Mouse (Mus musculus) heart, postnatal 4 days (tissue): ENCODE data around the gene Smarcc2. TPM values are rescaled to one million over a fixed set of nuclear protein-coding genes. Genes with fewer than 3 reads are reported as not detected.
A peak's percentile ranks its signal among the peaks of the same experiment; 100 is the strongest.
"Not testable (repeated sequence)": the region's sequence is repeated elsewhere in the genome, so short reads cannot be mapped to it uniquely, and the experiment has no call there.

Experiments
- DNase-seq: peaks from one replicate; pipeline ENCODE4 v3.0.0; 2021
- total RNA-seq, 2 experiments: library from RNA; stranded (reverse); gene quantifications; 2 replicates each; pipeline ENCODE4 v1.2.3; 2021

Smarcc2 gene
- total RNA-seq, 2 experiments from 2014 or later = 97.0 to 97.3 TPM

- peak; percentile 98 for DNase-seq
These were observed 34.9 kb downstream of the Smarcc2 start, which contains the start of gene Myl6 for GRCm38 (mm10) chr10:128493695-128494666. TSS of gene Myl6 (minus strand) at chr10:128494145.

DNA sequence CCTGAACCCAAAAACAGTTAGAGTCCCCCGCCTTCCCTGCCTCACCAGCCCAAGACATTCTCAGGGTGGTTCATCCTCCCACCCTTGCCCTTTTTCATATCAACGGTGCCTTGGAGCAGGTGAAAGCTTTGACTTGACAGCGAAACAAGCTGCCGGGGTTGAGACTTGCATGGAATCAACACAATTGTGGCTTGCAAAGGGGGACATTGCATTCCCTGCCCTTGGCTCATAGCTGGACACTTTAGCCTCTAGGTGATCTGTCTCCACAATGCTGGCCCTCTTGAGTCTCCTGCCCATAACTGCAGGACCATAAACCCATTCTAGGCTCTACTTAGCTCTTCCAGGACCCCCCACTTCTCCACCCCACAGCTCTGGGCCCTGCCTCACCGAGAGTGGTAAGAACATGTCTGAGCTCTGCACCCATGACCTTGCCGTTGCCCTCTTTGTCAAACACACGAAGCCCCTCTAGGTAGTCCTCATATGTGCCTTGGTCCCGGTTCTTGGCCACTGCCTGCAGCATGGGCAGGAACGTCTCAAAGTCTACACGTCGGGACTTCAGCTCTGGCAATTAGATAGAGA is 35.7 kb downstream of the Smarcc2 start:
- DNase-seq = no peak

DNA sequence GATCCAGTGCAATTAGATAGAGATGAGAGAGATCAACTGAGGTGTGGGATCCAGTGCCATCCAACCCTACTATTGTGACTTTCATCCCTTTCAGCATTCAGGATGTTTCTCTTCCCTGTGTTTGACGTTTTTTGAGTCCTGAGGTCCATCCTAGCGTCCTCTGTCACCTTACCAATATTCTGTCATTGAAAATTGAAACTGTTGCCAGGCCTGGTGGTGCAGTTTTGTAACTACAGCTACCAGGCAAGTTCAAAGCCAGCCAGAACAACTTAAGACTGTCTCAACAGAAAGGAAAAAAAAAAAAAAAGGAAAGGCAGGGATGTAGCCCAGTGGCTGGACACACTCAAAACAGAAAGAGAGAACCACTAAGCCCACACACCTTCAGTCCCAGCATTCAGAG is 36.2 kb downstream of the Smarcc2 start:
- DNase-seq = no peak

DNA sequence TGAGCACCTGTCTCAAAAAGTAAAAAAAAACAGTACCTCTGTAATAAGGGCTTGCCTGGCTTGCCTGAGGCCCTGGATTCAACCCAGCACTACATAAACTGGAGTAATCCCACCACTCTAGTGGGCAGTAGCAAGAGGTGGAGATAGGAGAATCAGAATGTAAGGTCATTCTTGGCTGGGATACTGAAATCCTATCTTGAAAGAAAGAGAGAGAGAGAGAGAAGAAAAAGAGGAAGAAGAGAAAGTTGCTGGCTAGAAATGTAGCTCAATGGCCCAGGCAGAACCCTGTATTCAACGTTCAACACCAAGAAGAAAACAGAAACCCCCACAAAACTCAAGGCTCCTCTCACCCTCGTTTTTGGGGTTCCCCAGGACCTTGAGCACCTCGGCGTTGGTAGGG is 36.9 kb downstream of the Smarcc2 start:
- DNase-seq = no peak

DNA sequence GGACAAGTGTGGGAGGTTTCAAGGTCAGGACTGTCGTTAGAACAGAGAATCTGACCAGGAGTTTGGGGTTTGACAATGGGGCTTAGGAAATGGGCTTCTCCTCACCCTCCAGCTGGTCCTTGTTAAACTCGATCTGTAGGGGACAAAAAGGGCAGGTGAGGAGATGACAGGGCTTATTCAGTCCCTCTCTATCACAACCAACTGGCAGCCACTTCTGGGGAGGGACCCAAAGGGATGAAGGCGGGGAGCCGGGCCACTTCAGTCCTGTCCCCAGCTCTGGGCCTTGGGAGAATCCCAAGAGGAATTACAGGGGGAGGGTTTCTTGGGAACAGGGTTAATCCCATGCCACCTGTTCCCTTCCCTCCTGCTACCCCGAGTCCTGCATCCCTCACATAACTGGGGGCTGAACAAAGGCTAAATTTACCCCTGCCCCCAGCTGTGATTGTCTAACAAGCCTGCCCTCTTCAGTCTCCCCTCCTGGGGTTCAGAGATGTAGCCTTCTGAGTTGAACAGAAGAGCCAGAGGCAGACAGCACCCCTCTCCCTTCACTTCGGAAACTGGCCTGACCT is 37.5 kb downstream of the Smarcc2 start:
- DNase-seq = no peak

DNA sequence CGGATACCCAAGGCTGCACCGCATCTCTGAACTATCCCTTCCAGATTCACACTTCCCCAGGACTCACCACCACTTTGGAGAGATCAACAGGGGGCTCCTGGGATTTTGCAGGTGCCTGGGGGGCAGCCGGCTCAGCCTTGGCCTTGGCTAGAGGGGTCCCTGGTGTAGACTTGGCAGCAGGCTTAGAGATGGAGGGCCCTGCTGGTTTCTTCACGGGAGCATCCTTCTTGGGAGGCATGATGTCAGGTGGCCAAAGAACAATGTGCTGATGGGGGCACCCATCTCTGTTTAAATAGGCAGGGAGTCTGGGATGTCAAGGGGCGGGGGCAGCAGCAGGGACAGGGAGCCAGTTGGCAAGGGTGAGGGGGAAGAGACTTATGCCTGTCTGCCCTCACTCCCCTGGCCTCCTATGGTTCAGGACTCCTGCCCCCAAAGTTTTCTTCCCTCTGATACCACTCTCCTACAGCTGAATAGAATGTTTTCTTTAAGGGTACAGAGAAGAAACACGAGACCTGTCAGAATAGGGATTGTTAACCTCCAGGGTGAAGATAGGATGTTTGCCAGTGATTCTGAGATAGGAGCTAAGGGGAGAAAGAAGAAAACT is 38.2 kb downstream of the Smarcc2 start:
- DNase-seq = no peak

DNA sequence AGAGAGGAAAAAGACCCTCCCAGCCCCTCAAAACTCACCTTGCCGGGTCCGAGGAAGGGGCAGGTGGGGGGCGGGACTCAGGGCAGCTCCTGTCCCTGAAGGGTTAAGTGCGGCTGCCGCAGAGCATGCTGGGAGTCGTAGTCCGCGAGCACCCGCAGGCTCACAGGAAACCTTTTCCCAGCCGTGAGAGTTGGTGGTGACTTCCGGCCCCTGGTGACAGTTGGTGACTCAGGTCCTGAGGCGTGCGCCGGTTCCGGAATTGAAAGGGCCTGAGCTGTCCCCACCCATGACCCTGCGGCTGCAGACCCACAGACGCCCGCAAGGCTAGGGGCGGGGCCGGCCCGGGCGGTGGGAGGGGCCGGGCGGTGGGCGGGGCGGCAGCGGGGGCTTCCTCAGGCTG is 39.5 kb downstream of the Smarcc2 start, which contains the start of gene Myl6b:
Gene Myl6b (minus strand): TSS at position 96 of the 400 bp plus-strand sequence.
- peak; percentile 96 for DNase-seq

DNA sequence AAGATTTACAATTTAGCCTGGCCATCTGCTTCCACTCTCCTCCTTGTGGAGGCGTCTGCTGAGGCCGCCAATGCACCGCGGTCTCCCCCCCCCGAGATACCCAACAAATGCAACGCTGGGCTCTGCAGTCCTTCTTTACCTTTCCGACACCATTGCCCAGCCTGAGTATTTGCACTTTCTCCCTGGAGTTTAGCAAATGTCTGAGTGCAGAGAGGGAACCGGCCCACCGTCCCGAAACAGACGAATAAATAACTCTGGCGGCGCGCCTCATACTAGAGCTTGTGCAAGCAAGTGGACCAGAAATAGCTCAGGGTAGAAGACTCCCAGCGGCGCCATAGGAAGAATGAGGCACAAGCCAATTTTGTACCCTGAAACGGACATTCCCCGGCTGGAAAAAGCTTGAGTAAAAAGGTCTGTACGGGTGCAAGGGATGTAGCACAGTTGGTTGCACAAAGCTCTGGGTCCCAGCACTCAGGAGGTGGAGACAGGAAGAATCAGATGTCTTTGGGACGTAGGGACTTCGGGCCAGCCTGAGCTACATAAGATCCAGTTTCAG is 40.1 kb downstream of the Smarcc2 start:
- peak; percentile 73 for DNase-seq

DNA sequence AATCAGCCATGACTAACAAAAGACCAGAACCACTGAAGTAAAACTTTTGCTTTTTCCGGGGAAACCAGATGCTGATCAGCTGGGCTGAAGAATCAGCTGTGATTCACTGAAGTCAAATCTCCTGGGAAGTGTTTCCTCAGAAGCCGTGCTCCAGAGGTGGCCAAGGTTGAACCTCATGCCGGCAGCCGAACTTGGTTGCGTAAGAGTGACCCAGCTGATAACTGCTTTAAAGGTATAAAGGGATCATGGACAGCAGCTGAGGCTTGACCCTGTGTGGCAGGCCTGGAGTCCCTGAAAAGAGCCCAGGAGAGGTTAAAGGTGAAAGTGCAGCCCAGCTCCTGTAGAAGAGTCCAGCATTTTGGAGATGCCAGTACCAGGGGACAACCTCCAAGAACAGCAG is 43.3 kb downstream of the Smarcc2 start:
- no peak for DNase-seq

DNA sequence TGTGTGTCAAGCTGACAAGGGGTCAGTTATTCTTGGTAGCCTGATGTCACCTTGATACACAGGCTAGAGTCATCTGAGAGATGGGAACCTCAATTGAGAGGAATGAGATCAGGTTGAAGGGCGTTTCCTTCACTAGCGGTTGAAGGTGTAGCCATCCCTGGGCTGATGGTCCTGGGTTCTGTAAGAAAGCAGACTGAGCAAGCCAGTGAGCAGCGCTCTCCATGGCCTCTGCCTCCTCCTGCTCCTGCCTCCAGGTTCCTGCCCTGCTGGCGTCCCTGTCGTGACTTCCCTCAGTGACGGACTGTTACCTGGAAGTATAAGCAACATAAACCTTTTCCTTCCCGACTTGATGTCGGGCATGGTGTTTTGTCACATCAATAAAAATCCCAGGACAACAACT is 44.5 kb downstream of the Smarcc2 start:
- DNase-seq = no peak

DNA sequence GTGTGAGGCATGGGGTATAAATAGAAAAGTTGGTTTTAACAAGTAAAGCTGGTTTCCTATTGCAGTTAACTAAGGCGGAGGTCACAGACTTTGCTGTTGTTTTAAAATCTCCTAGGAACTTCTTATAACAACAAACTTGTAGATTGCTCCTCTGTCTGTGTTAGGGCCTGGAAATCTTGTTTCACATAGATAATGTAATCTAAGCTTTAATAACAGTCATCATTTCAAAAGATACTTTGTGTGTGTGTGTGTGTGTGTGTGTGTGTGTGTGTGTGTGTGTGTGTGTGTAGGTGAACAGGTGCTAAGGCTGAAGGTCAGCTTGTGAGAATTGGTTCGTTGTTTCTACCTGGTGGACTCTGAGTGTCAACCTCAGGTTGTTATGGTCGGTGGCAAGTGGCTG is 45.0 kb downstream of the Smarcc2 start:
- no peak for DNase-seq

DNA sequence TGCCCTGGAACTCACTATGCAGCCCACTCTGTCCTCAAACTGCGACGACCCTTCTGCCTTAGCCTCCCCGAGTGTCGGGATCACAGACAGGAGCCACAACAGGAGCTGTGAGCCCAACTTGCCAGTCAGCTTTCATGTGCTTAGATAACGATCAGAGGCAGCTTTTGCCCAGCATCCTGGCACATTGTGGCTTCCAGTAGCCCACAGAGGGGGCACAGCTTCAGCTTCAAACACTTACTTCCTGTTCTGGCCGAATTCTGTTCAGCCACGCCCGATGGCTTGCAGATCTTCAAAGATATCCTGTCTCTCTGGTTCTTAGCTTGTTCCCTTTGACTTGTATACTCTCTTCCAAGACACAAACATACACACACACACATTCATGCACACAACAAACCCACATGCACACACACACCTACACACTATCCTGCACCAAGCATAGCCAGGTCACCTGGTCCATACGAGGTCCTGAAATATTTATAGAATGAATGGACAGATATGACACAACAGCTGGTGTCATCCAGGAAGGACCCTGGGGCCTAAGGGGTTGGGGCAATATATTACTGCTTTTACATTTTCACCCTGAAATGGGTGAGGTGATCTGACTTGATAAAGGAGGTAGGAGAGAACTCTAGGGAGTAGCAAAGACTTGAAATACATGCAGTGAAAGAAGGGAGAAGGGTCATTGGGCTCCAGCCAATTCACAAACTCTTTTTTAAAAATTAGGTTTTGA is 45.8 kb downstream of the Smarcc2 start:
- no peak for DNase-seq

GRCm38 (mm10) chr10:128505371-128505667 is 46.3 kb downstream of the Smarcc2 start:
- DNase-seq = not testable (repeated sequence)

GRCm38 (mm10) chr10:128505974-128506373 is 46.9 kb downstream of the Smarcc2 start:
- no peak for DNase-seq

- no peak for DNase-seq
These were observed 49.2 kb downstream of the Smarcc2 start for GRCm38 (mm10) chr10:128508260-128508659.

DNA sequence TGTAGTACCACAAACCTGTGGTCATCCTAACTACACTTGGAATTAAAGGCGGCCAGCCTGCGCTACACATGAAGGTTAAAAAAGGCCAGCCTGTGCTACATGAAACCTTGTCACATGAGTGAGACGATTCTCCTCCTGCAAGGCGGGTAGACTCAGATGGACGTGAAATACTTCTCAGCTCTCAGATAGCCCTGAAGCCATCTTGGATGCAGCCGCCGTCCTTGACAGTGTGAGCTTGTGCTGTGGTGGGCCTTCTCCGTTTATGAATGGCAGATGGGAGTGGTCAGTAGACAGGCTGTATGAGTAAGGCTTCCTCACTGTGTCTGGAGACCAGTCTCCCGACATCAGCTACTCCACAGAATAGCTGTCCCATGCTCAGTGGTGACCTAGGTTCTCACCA is 50.2 kb downstream of the Smarcc2 start:
- no peak for DNase-seq

- DNase-seq = no peak
These were observed 50.8 kb downstream of the Smarcc2 start for GRCm38 (mm10) chr10:128509831-128510230.

DNA sequence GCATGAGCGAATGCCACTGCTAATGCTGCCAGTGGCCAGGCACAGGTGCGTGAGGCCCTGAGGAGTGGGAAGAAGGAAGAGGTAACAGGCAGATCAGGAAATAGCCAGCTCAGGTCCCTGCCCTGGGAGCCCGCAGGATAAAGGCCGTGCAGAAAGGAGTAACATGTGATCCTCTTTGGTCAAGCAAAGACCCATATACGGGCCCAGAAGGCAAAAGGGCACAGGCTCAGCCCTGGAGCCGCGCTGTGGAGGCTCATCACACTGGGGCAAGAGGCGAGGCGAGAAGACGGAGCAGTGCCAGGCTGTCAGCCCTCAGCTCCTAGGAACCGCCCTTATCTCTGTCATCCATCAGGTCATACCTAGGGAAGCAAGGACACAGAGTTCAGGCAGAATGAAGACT is 51.3 kb downstream of the Smarcc2 start:
- no peak for DNase-seq

- no peak for DNase-seq
These were observed 52.1 kb downstream of the Smarcc2 start for GRCm38 (mm10) chr10:128511189-128511588.

DNA sequence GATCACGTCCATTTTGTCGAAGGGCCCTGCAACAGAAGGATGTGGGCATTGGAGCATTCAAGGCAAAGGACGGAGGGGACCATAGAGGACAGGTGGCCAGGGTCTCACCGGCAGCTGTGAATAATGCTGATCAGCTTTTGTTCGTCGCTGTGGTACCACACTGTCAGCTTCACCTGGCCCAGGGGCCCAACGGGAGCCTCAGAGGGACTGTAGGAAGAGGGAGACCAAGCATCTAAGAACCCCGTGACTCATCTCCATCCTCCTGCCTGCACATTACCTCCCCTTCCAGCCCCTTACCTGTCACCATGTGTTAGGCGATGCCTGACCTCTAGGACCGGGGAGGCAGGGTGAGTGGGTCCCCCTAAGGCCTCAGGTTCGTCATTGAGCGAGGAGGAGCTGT is 52.7 kb downstream of the Smarcc2 start:
- no peak for DNase-seq

DNA sequence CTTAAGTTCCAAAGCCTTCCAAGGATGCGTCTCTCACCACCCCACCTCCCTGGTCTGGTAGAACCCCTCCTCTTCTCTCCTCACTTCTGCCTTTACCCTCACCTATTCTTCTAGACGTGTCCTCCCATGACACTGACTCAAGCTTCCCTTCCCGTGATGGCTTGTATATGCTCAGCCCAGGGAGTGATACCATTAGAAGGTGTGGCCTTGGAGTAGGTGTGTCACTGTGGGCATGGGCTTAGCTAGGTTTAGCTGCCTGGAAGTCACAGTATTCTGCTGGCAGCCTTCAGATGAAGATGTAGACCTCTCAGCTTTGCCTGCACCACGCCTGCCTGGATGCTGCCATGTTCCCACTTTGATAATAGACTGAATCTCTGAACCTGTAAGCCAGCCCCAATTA is 56.0 kb downstream of the Smarcc2 start:
- DNase-seq = no peak

GRCm38 (mm10) chr10:128516029-128516428 is 57.0 kb downstream of the Smarcc2 start:
- no peak for DNase-seq
